Mouse (Mus musculus) NIH3T3 (cell line): Measurements from ENCODE around the gene Commd1.

Source experiments
- DNase-seq: peaks from one replicate; pipeline ENCODE4 v3.0.0-alpha.2; 2012; ENCODE audit warnings: low read depth

Commd1 gene

DNA sequence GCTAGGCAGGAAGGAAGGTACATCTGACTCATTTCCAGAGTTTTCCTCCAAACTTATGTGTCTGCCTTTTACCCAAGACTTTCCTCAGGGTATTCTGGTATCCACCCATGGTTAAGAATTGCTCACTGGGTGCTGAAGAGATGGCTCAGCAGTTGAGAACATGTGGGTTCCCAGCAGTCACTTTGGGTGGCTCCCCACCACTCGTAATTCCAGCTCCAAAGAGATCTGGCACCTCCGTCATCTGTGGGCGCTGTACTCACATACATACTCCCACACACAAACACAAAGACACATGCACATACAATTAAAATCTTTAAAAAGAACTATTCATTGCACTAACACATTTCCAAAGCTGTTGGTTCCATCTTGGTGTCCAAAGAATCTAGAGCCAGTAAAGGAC, 93.0 kb downstream of the Commd1 start:
- no peak for DNase-seq

DNA sequence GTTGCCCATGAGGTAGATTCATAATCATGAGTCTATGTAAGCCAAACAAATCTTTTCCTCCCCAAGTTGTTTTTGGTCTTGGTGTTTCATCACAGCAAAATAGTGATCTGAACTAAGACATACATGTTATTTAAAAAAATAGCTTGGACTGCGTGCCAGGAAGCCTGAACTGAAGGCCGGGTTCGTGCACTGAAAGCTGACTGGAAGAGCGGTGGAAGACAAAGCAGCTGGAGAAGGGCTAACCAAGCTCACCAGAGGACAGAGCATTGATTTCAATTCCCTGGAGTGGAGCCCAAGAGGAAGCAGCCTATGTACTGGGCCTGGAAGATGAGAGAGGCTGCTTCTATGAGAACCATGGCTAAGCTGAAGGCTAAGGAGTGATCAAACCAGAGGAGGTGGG, 95.2 kb downstream of the Commd1 start:
- DNase-seq, result no peak

DNA sequence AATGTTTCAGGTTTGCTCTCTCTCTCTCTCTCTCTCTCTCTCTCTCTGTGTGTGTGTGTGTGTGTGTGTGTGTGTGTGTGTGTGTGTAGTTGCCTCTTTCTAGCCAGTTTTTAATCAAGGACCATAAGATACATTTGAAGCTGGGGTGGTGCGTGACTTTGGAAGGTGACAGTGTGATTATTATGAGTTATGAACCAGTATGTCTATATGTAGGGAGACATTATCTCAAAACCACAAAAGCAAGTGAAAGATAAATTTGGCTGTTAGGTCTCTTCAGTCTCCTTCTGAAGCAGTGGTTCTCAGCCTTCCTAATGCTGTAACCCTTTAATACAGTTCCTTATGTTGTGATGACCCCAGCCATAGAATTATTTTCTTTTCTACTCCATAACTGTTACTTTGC, 96.8 kb downstream of the Commd1 start:
- no peak for DNase-seq

DNA sequence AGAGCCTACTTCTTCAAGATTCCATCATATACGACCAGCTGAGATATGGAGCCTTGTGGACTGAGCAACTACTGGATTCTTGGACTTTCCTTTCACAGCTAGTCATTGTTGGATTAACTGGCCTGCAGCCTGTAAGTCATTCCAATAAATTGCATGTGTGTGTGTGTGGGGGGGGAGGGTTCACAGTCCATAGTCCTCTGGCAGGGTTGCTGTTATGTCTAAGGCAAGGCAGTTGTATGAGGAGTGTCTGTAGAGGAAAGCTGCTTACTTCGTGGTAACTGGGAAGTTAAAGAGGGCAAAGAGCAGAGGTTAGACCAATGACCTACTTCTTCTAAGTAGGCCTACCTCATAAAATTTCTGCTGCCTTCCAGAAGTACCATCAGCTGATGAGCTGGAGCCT, 98.5 kb downstream of the Commd1 start:
- DNase-seq, result no peak

DNA sequence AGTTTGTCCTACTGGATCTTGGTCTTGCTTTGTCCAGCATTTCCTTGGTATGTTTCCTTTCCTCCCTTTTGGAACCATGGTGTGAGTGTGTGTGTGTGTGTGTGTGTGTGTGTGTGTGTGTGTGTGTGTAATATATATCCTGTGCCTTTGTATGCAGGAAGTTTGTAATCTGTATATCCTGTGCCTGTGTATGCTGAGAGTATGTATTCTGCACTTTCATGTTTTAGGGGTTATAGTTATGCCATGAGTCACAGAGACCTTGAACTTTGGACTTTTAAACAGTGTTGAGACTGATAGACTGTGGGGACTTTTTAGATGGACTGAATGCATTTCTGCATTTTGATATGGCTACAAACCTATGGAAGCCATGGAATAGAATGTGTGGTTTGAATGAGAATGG, 99.3 kb downstream of the Commd1 start:
- DNase-seq, result no peak

DNA sequence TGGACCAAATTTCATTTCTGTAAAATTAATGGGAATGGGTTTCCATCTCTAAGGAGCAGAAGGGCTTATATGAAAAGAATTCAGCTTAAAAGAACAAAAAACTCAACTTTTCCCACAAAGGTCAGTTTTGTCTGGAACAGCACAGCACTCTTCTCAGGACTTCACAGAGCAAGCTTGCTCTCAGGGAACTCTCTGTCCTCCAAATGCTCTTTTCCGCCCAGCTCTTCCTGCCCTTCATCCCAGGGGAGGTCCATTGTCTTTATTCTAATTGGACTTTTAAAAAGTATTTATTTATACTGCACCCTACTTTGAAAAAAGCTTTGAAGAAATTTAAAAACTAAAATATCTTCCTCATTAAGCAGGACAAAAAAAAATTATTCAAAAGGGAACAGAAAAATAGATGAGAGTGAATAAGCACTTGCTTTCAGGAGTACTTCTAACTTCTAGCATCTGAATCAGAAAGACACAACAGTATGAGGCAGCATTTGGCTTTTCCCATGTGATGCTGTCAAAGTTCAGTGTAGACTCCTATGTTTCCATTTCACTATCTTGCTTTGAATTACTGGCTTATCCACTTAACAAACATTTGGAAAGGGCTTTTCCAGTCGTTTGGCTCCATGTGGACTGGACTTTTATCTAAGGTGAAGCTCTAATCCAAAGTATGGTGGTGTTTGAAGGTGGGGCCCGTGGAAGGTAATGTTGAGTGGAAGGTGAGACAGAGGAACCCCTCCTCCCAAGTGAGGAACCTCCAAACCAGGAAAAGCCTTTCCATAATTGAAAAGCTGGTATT, 101.6 kb downstream of the Commd1 start:
- DNase-seq, result no peak

DNA sequence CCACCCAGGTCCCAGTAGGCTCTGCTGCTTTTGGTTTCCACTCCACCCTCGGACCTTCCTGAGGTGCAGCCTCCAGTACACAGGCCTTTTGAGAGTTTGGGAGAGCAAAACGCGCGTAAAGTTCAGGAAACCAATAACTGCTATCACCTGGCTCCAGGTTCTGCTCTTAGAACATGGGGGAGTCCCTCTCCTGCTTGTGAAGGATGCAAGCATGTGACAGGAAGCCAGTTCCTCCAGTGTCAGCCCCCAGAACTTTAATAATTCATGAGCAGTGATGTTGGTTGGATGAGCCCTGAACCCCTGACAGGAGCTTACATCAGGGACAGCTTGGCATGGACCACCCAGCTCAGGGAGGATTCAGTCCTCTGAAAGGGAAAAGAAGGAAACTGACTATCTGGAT, 102.5 kb downstream of the Commd1 start:
- DNase-seq, result no peak

DNA sequence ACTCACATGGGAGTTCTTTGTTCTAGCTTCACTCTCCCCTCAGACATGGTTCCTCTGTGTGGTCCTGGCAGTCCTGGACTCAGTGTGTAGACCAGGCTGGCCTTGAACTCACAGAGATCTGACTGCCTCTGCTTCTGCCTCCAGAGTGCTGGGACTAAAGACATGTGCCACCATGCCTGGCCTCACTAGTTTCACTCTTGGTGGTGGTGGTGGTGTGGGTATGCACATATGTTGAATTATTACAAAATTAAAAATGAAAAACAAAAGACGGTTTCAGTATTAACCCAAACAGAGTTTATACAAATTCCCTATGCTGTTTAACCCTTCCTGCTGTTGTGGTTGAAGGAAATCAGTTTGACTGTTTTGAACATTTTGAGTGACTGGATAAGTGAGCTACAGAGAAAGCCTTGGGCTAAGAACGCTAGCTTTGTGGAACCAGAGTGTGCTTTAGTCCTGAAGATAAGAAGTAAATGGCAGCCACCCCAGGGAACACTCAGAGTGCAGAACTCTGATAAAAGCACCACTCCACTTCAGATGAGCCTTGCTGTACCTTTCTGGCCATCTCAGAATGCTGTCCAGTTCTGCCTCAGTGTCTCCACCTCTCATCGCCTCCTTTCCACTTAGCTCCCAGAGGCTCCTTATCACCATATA, 105.4 kb downstream of the Commd1 start:
- DNase-seq, result no peak

DNA sequence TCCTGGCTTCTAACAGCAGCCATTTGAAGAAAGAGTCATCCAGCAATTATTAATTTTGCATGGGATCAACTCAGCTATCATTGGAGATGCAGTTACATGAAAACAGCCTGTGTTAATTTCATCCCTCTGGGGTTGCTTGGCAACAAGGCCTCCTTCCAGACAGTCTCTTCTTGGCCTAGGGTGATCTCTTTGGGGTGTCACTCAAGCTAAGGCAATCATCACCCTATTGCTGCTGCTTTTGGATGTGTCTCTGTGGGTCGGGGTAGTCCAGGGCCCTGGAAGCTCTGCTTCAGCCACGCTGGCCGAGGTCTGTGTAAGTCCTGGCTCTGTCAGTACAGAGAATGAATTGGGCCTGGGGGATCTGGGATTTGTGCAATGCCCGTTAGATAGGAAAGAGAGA, 106.9 kb downstream of the Commd1 start:
- no peak for DNase-seq

DNA sequence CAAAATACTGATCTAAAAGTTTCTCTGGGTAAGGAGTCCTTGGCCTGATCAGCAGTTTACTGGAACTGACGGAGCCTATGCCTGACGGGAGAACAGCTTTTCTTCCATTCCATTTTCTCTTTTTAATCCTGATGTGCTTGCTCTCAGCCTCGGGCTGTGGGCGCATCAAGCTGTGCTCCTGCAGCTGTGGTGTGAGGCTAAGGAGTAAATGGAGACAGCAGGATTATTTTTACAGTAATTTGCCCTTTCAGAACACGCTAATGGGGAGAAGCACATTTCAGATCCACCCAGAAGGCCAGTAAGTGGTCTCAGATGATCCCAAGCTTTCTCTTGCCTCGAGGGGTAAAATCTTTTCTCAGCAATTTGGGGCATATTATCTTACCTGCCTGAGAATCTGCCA, 107.4 kb downstream of the Commd1 start:
- no peak for DNase-seq

DNA sequence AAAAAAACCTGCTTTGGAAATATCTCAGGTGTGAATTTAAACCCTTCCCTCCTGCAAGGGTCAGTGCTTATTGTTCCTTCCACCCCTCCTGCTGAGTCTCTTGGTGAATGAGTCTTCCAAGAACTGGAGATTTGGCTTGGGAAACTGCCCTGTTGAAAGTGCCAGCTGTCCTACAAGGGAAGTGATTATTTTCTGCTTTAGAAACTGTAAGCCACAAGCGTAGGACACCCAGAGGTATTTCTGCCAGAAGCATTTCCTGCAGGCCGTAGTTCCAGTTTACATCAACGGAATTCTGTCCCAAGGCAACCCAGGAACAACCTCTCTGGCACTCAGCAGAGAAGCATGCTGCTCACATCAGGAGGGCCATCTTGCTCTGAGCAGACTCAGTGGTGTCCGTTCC, 108.8 kb downstream of the Commd1 start:
- DNase-seq, result no peak

DNA sequence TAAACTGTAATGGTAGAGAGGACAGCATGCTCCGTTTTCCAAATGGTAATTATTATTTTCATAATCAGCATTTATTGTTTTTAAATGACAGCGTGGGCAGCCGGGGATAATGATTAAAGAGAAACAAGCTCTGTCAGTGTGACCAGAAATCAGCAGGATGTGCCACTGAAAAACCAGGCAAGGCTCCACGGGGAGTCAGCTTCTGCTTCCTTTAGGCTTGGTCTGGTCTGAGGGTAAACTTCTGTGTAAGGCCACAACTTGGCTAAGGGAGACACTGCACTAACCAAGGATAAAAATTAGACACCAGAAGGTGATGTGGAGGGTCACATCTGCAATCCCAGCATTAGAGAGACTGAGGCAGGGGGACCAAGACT, 109.9 kb downstream of the Commd1 start:
- no peak for DNase-seq

DNA sequence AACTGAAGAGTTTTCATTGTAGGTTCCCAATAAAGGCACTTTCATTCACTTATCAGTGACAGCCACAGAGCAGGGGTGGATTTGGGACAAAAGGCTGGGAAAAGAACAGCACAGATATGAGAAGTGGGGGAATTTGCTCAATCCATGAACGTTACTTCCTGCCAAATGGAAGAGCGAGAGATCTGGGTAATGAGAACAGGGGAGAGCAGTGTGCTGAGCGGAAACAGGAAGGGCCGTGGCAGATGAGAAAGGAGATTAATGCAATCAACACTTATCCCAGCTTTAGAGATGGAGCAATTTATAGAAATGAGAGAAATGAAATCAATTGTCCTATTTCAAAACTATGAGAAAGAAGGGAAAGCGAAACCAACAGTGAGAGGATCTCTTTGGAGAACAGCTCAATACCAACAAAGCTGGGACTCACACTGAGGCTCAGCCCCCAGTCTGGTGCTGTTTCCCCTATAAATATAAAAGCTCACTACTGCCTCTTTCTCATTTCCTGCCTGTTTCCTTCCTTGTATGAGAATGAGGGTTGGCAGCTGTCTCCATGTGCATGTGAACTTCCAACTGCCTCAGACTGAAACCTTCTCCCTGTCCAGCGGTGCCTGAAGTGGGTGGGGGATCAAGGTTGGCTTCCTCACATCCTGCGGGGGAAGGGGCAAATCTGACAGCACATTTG, 110.4 kb downstream of the Commd1 start:
- DNase-seq, result peak; percentile 24

DNA sequence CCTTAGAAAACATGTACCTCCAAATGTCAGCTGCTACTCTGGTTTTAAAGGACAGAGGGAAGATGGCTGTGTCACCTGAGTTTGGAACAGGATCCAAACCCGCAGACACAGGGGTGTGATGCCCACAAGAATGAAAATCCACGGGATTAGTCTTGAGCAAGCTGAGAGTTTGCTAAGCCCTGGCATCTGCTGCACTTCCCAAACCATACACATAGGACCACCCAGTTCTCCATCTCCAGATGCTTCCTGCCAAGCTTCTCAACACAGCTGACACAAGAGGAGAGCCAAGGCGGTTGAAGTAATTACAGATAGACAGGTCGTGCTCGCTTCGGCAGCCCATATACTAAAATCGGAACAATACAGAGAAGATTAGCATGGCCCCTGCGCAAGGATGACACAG, 113.6 kb downstream of the Commd1 start:
- no peak for DNase-seq

DNA sequence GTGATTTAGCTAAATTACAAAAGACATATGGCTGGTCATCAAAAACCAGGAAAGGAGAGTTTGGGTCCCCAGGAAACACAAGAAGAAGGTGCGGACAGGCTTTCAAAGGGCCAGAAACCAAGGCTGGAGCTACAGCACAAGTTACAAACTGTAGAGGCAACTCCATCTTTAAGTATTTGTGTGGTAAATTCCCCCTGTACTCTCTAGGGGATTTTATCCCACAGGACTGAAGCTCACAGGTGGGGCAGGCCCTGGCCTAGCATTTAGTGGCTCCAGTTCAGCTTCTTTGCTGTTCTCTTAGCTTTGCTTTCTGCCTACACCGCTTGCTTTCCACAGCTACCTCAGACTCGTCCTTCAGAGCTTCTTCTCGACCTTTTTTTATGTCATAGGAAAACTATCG, 114.5 kb downstream of the Commd1 start:
- DNase-seq, result no peak

DNA sequence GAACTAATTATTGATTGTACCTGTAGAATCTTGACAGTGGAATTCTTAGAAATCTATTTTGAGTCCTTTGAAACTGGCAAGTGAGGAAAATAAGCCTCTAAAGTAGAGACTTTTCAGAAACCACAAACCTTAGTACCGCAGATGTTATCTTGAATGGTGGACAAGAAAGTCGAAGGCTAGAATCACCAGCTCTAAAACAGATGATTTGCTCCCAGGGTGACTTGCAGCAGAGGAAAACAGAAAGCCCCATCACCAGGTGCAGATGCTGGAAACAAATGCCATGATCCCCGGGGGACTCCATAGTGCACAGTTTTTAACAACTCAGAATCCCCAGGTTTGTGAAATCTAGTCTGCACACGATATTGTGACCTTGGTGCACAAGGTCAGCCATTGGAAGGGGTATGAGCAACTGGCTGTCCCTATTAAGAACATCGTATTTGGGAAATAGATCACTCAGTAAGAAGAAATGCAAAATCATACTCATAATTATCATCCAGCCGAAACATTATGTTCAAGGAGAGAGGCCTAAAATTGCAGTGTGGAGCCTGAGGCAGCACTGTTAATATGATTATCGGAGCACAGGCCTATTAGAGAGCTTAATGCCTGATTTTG, 116.4 kb downstream of the Commd1 start:
- DNase-seq, result no peak

DNA sequence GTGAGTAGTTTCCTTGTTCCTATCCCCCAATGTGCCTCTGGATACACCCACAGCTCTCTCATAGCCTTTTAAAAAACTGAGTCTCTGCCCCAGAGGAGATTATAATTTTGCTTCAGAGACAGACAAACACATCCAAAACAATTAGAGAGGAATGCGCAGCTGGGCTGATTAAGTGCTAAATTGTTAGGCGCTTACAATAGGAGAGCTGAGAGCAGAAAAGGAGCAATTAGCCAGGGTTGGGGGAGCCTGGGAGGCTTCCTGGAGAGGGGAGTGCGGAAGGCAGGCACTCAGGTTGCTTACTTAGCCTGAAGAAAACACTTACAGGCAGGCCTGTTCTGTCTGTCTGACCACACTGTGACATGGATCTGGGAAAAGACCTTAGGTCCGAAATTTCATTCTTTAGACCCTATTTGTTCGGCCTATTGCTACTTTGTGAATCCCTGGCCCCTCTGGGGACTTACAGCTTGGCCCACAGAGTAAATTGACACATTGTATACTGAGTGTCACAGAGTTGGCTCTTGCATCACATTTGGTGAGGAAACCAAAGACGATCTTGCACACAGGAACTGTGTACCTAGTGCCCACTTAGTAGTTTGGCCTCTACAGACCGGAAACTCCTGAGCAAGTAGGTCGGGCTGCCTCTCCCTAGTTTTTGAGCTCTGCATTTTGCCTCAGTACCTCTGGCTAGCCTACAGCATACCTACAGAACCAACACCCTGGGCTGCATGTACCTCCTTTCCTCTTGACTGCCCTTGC, 117.7 kb downstream of the Commd1 start:
- DNase-seq, result no peak

DNA sequence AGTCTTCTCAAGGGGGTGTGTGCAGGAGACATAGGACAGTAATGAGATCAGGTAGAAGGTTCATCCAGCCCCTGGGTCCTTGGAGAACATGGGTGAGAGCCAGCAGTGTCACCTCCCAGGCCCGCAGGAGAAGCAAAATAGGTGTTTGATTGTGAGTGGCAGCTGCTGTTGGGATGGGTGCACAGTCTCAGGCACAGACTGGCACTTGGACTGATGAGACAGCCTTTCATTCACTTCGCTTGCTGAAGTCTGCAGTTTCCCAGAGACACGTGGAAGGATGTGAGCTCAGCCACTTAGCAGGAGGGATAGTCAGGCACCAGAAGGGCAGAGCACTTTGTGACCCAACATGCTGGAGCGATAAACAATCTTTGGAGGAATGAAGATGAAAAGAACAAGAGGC, 118.6 kb downstream of the Commd1 start:
- DNase-seq, result no peak

DNA sequence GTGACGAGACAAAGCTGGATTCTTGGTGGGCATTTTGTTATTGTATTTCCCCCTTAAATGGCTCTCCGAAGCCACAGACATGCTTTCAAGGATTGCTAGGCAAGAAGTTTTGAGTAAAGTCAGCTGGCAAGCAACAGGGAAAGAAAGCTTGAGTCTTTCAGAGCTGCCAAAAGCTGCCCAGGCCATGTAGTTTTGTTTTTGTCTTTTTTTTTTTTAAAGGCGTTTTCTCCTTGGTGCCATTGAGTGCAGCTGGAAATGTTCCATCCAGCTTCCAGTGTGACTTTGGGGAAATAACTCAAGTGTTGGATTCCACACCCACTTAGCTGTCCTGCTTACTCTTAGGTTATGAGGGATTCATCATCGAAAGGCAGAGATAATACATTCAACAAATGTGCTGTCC, 120.9 kb downstream of the Commd1 start:
- DNase-seq, result no peak

DNA sequence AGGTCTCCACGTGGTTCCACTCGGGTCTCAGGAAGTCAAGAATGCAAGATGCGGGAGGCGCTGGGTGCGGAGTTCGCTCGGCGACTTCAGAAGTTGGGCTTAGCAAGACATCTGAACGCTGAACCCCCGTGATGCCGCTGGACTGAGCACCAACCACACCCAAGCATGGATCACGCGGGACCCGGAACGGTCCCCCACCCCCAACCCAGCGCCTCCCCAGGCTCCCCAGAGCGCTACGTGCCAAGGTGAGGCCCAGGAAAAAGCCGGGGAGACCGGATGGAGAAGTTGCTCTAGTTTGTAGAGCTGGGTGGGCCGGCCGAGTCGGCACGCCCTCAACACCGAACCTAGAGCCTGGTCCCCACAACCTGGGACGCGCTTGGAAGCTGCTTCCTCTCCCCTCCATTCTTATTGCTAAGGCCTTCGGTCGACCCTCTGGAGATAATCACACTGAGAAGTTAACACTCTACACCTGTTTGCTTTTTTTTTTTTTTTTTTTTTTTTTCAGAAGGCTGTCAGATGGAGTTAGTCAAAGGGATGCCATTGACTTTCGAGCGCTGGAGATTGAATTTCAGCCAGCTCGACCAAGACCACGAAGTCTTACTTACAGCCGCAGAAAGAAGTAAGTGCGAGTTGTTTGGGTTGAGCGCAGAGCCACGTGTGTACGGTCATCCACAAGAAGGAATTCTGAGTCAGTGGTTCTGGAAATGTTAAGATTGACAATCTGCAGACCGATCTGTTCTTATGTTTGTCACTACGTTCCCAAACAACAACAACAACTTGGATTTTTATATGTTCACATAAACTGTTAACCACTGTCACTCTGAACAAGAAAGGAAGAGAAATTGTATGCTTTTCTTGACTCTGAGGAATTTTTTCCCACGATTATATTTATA, 121.6 kb downstream of the Commd1 start, which contains the start of gene B3gnt2:
Gene B3gnt2 (minus strand): TSS at position 627 of the 893 bp plus-strand sequence.
- no peak for DNase-seq
